Mouse (Mus musculus) liver, embryonic 14.5 days (tissue): ENCODE measurements around the gene Kcnip2.

Experiments
- CTCF ChIP-seq: IDR thresholded peaks from 2 replicates; pipeline ENCODE4 v1.5.1; 2016; ENCODE audit warnings: antibody characterized with exemption, low read depth, control low read depth
- EP300 ChIP-seq: IDR thresholded peaks from 2 replicates; pipeline ENCODE4 v1.6.1; 2016; ENCODE audit warnings: antibody characterized with exemption, low read depth

DNA sequence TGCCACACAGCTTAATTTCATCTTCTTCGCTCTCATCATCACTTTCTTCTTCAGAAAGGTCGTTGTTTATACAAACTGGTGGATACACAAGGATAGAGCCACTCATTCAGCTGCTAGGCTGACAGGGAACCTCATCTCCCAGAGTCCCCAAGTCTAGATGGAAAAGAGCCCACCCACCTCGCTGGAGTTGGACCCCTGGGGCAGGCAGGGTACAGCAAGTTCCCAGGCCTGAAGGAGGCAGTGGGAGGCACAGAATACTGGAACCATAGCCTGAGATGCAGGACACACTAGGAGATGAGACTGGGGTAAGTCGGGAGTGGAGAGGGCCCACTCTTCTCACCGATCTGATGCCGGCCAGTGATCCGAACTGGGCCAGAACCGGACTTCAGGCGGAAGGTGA, 67.7 kb downstream of the Kcnip2 start:
- TF ChIP-seq CTCF (no peak), EP300 (no peak)
